Mouse (Mus musculus): ENCODE measurements around the gene Hpn.

Gene Hpn

GRCm38 (mm10) chr7:31109091-31109490 lies 6.0 kb downstream of the Hpn start:
- DNase-seq: no peak

- DNase-seq: no peak
These were observed 7.3 kb downstream of the Hpn start for GRCm38 (mm10) chr7:31107781-31108180.

GRCm38 (mm10) chr7:31106166-31106565 lies 8.9 kb downstream of the Hpn start:
- DNase-seq: no peak

GRCm38 (mm10) chr7:31105061-31105768 lies 9.9 kb downstream of the Hpn start:
- no peak for DNase-seq

- no peak for DNase-seq
These were observed 14.3 kb downstream of the Hpn start for GRCm38 (mm10) chr7:31100786-31101185.

- DNase-seq: no peak
These were observed 15.5 kb downstream of the Hpn start for GRCm38 (mm10) chr7:31099612-31099982.

- DNase-seq: no peak
These were observed 16.1 kb downstream of the Hpn start for GRCm38 (mm10) chr7:31098697-31099611.

- DNase-seq: peak; percentile 74 to 84
These were observed 17.4 kb downstream of the Hpn start for GRCm38 (mm10) chr7:31097583-31098248.

- no peak for DNase-seq
These were observed 18.1 kb downstream of the Hpn start for GRCm38 (mm10) chr7:31096892-31097564.

- no peak for DNase-seq
These were observed 20.2 kb downstream of the Hpn start for GRCm38 (mm10) chr7:31094774-31095501.

- no peak for DNase-seq
These were observed 25.4 kb downstream of the Hpn start for GRCm38 (mm10) chr7:31089721-31090120.

- DNase-seq: no peak
These were observed 26.9 kb downstream of the Hpn start for GRCm38 (mm10) chr7:31088206-31088605.

GRCm38 (mm10) chr7:31087262-31087661 lies 27.8 kb downstream of the Hpn start:
- DNase-seq: no peak

- DNase-seq: no peak
These were observed 28.8 kb downstream of the Hpn start for GRCm38 (mm10) chr7:31086175-31086755.

- no peak for DNase-seq
These were observed 29.9 kb downstream of the Hpn start for GRCm38 (mm10) chr7:31085171-31085570.

GRCm38 (mm10) chr7:31084140-31084539 lies 30.9 kb downstream of the Hpn start:
- no peak for DNase-seq

GRCm38 (mm10) chr7:31082831-31083588 lies 32.1 kb downstream of the Hpn start:
- DNase-seq: no peak

- no peak for DNase-seq
These were observed 33.0 kb downstream of the Hpn start for GRCm38 (mm10) chr7:31082106-31082505.

- no peak for DNase-seq
These were observed 34.0 kb downstream of the Hpn start for GRCm38 (mm10) chr7:31081106-31081505.

GRCm38 (mm10) chr7:31080611-31081010 lies 34.5 kb downstream of the Hpn start:
- DNase-seq: no peak

GRCm38 (mm10) chr7:31079670-31080069 lies 35.4 kb downstream of the Hpn start:
- no peak for DNase-seq

Measured in thymus, adult 18-20 months (tissue).